Mouse (Mus musculus) left cerebral cortex, adult 8-10 months (tissue): ENCODE results near the gene Map7. TPM values are rescaled to one million over a fixed set of nuclear protein-coding genes. Genes with fewer than 3 reads are reported as not detected.

Experiments
- DNase-seq, 2 experiments: peaks; one replicate each; pipeline ENCODE4 v3.0.0; 2022; ENCODE audit warnings: low spot score in 2 of 2
- total RNA-seq, 4 experiments: library from RNA; stranded (reverse); gene quantifications; 2 replicates each; pipeline ENCODE4 v1.2.4; 2022

Gene Map7
- total RNA-seq, 4 experiments from 2014 or later, result 124 to 135 (median 130) TPM

- no peak for DNase-seq
These were observed 3.9 kb downstream of the Map7 start for GRCm38 (mm10) chr10:20152131-20152530.

DNA sequence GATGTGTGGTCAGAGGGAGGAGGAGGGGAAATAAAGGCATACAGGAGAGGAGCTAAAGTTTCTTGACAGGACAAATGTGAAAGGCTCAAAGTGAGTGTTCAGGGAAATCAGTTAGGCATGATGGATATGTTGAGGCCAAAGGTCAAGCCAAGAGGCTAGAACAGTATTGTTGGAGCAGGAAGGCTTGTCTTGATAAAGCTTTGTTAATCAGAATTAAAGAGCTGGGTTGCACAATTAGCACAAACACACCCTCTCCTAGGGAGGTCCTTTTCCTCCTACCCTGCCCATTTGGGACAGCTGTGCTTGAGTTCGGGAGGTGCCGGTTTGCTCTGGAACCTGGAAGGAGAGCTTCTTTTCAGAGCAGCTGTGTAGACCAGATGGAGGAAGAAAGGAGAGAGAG is 5.2 kb downstream of the Map7 start:
- no peak for DNase-seq

DNA sequence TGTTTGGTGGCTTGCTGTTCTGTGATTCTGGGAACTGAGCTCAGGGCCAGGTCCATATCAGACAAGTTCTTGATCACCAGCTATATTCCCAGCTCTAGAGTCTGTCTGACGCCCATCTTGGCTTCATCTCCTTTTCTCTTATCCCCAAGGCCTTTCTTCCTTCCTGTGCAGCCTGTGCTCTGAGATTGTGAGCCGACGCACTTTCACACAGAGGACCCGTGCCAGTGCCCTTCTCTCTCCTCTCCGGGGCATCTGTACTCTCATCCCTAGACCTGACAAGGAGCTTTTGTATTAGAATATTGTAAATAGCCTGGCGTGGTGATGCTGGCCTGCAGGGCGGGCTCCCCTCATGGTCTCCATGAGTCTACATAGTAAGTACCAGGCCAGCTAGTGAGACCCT is 7.1 kb downstream of the Map7 start:
- DNase-seq, result no peak

GRCm38 (mm10) chr10:20157021-20157726 is 8.9 kb downstream of the Map7 start:
- no peak for DNase-seq

DNA sequence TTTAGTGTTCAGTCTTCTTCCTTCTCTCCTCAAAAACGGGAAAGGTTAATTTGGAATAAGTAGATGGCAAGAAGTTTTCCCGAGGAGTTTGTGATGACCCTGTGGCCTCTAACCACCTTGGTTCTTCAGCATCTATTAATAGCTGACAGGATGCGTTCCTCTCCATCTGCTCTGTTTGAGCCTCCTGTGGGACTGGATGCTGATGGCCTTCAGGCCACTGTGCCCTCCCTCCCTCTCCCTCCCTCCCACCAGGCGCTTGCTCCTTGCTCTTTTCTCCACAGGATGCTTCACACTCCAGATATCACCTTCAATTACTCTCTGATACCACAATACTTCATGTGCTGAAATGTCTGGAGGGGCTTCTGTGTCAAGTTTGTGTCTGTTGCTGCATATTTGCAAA is 10.5 kb downstream of the Map7 start:
- DNase-seq, result no peak

DNA sequence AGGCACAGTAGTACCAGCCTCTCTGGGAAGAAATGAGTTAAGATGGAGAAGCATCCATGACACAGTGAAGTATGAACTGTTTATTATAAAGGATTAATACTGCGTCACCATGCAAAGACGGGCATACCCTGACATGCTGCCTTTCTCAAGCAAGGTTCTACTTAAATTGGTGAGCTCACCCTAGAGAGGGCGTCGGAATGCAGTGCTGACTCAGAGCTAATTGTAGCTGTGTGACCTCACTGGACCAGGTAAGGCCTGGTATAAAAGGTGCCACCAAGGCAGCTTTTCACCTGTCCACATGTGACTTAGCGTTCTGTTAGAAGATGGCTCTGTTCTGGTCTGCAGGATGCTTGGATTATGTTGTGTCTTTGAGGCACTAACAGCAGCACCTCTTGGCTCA is 11.0 kb downstream of the Map7 start:
- no peak for DNase-seq

- no peak for DNase-seq
These were observed 12.6 kb downstream of the Map7 start for GRCm38 (mm10) chr10:20160914-20161313.

GRCm38 (mm10) chr10:20164810-20165209 is 16.5 kb downstream of the Map7 start:
- DNase-seq, result no peak

- DNase-seq, result peak in 1 of 2 experiments; percentile 63
These were observed 18.5 kb downstream of the Map7 start for GRCm38 (mm10) chr10:20166797-20167196.

DNA sequence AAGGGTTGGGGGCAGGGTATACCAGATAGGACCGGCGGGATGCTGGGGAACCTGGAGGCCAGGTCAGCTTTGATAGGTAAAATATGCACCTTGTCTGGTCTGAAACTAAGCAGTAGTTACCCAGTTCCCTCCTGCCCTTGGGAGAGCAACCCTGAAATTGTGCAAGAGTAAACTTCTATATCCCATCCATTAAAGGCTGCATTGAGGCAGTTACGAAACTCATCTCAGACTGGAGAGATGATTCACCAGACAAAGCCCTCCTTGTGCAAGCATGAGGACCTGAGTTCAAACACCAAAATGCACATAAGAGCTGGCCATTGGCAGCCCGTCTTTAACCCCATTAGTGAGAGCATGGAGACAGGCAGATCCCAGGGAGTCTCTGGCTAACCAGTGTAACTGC is 19.2 kb downstream of the Map7 start:
- DNase-seq, result no peak

DNA sequence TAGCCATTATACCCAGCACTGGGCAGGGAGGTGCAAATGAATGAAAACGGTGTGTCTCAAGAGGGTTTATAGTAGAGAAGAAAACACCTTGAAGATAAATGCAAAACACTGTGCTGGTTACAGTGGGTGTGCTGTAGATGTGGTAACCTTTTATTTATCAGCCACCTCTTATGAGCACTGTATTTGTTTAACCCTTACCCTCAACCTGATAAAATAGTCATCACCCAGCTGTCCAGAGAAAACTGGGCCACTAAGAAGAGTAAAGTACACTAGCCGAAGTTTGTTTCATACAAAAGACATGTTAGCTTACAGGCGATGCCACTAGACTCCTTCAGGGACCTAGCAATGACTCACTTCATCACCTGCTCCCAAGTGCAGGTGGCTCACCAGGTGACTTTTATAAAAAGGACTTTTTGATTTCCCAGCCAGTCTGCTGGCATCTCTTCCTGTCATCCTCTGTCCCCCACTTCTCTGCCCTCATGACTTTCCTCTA is 21.0 kb downstream of the Map7 start:
- no peak for DNase-seq

DNA sequence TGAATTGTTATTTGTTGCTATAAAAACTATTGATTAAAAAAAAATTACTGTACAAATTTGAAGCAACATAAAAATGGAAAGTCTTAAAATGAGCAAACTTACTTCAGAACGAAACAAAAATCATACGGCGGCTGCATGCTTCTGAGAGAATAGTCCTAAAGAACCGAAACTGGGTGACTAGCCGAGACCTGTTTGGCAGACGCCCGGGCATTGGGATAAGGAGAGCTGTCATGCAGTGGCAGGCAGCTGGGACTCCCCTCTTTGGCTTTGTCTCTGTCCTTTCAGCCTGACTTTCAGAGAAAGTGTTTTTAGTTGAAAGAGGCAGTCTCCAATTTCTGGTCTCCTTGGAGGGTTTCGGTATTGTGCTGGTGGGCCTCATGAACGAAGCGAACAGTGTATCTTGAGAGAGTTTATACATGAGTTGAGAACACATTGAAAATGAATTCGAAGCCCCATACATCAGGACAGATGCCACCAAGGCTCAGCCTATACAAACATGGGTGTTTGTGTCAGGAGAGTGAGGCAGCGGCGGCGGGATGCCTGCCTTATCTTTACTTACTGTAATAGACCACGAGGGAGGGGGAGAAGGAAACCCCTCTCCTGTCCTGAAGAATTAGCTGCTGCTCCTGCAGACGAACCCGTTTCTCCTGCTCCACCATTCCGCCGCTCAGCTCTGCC is 21.8 kb downstream of the Map7 start:
- DNase-seq, result peak in 1 of 2 experiments; percentile 24

DNA sequence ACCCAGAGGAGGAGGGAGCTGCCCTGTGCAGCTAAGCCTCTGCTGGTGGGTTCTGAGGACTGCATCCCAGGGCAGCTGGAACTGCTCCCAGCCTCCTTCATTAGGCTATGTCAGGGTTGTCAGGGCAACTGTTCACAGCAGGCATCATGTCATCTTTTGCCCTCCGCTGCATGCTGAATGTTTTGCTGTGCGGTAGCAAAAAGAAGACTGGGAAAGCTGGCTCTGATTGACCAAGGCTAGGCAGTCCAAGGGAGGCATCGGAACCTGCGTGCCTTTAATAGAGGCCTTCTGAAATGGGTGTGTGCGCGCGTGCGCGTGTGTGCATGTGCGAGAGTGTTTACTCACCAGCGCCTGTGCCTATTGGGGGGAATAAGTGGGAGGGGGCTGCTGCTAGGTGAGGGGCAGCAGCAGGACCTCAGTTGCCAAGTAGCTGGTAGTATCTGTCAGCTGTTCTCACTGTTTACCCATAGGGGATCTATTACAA is 22.4 kb downstream of the Map7 start:
- DNase-seq, result peak; percentile 82 to 87

- no peak for DNase-seq
These were observed 22.9 kb downstream of the Map7 start for GRCm38 (mm10) chr10:20171209-20171608.

DNA sequence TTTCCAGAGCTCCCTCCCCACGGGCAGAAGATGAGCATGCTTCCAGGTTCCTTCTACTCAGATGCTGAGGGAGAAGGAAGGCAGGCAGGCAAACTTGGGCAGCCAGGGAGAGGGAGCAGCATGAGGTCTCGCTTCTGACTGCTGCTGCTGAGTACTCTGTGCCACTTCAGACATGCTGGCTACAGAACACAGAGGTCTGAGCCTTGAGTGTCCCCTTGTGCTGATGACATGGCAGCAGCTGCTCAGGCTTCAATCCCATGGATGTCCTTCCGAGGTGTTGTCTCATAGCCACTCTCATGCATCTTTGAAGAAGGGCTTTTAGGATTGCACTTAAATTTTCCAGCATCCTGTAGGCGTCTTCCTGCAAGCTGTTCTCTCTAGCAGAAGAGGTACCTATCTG is 23.5 kb downstream of the Map7 start:
- DNase-seq, result peak in 1 of 2 experiments; percentile 34

- no peak for DNase-seq
These were observed 25.5 kb downstream of the Map7 start for GRCm38 (mm10) chr10:20173733-20174132.

GRCm38 (mm10) chr10:20176054-20176453 is 27.8 kb downstream of the Map7 start:
- peak in 1 of 2 experiments; percentile 39 for DNase-seq

GRCm38 (mm10) chr10:20178807-20179605 is 30.7 kb downstream of the Map7 start:
- DNase-seq, result no peak

GRCm38 (mm10) chr10:20181198-20181597 is 32.9 kb downstream of the Map7 start:
- DNase-seq, result no peak

GRCm38 (mm10) chr10:20181680-20182399 is 33.6 kb downstream of the Map7 start:
- no peak for DNase-seq

GRCm38 (mm10) chr10:20184326-20184725 is 36.1 kb downstream of the Map7 start:
- DNase-seq, result no peak
